Mouse (Mus musculus) liver, embryonic 14.5 days (tissue): ENCODE measurements around the gene Pgm2l1.

Experiments used
- CTCF ChIP-seq: IDR thresholded peaks from 2 replicates; pipeline ENCODE4 v1.5.1; 2016; ENCODE audit warnings: antibody characterized with exemption, low read depth, control low read depth
- EP300 ChIP-seq: IDR thresholded peaks from 2 replicates; pipeline ENCODE4 v1.6.1; 2016; ENCODE audit warnings: antibody characterized with exemption, low read depth

GRCm38 (mm10) chr7:100262350-100262749 is 35.2 kb downstream of the Pgm2l1 start:
- no peak for TF ChIP-seq EP300
- TF ChIP-seq CTCF: no peak
